Mouse (Mus musculus): ENCODE results near the gene Zfp263.

Gene Zfp263

DNA sequence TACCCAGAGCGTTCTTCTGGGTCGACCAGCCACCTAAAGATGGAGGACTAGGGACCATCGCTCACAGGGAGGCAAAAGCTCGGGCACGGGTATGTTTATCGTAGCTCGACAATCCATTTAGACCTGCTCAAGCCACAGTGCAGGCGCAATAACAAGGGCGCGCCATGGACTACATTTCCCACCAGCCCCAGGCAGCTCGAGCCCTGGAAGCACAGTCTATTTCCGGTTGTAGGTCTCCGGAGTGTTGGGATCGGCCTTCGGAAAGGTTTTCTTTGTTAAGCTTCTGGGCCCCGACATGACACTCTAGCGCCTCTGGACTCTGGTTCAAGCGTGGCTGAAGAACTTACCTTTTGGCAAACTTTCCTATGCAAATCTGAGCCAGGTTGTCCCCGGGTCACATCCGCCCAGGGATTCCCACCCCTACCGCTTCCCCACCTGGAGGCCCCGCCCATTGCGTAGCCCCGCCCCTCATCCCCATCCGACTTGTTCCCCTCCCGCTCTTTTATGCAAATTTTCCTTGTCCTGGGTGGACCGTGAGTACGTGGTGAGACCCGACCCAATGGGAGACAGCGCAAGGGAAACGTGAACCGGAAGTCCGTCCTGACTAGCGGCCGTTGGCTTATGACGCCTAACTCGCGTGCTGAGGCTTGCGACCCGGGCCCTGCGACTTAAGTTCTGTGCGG, at the start of gene Zfp263:
Zfp263 (plus strand) TSS at position 591 of the 683 bp plus-strand sequence.
- DNase-seq (ENCODE audit: low read depth, low spot score), result peak; percentile 99

DNA sequence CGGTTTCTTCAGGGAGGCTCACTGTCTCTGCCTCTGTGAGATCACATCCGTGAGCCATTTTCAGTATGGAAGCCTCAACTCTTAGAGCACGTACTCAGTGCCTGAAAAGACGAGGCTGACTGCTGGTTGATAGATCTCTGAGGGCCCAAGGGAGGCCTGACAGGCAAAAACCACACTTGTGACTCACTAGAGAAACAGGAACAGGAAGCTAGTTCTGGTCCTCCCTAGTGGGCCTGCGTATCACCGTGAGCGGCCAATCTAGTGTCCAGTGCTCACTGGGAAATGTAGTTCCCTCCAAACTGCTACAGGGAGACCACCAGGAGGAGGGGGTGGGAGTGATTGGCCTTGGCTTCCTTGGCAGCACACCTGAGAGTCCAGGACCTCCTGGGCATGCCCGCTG, 44.6 kb upstream of the Zfp263 start:
- no peak for DNase-seq (ENCODE audit: low read depth, low spot score)

DNA sequence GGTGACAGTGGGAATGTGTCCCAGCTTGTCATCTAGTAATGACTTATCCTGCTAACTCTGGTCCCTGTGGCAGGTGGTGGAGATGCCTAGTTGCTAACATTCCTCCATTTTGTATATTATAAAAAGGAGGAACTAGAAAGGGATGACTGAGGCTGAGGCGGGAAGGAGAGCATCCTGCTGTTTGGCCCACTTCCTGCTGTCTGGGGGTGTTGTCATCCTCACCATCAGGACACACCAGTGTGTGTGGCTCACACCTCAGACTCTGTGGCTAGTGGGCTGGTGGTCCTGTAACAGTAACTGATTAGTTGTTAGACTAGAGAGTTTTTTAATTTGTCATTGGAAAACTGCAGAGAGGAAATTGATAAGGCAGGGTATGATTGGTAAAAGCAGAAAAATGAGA, 43.0 kb upstream of the Zfp263 start:
- no peak for DNase-seq (ENCODE audit: low read depth, low spot score)

DNA sequence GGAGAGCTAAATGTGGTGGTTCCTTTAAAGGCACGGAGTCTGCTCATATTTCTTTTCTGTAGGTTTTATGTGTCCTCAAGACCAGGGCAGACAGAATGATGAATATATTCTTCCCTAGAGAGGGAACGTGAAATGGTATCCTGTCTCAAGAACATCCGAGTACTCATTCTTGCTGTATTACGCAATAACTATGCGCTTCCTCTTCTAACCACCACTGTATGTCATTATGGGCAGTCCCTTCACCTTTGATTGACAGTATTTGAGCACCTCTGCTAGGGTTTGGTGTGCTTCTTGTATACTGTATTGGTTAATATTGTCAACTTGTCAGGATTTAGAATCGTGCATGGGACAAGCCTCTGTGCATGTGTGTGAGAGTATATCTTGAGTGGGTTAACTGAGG, 37.2 kb upstream of the Zfp263 start:
- DNase-seq (ENCODE audit: low read depth, low spot score), result no peak

DNA sequence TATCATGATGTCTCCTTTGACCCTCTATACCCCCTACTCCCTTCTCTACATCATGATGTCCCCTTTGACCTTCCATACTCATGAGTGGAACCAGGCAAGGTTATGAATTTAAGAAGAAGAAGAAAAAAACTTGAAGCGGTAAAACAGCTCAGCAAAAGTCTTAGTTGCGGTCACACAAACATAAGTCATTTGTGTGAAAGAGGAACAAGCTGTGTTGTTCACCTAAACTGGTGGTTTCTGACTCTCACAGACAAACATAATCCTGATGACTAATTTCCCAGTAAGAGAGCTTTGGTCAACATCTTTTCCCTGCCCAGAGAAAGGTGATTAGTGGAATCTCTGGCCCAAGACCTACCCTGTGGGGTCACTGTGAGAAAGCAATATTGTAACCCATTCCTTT, 29.2 kb upstream of the Zfp263 start:
- DNase-seq (ENCODE audit: low read depth, low spot score), result no peak

DNA sequence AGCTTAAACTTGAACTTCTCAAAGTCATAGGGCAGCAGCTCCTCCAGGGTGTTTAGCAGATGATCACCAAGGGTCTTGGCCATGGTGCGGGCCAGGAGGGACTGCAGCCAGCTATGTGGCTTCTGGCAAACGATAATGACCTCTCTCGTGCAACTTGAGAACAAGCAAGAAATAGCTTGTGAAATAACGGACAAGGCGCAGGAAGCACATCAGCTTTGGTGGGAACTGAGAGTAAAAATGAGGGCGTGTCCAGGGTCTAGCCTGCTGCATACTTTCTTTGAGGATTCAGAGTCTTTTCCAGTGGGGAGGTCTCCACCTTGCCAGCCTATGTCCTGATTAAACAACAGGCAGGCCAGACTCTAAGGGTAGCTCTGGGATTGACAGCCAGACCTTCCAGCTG, 25.9 kb upstream of the Zfp263 start, which contains the start of gene Mefv:
Mefv (minus strand) TSS at position 118 of the 400 bp plus-strand sequence.
- DNase-seq (ENCODE audit: low read depth, low spot score), result no peak

DNA sequence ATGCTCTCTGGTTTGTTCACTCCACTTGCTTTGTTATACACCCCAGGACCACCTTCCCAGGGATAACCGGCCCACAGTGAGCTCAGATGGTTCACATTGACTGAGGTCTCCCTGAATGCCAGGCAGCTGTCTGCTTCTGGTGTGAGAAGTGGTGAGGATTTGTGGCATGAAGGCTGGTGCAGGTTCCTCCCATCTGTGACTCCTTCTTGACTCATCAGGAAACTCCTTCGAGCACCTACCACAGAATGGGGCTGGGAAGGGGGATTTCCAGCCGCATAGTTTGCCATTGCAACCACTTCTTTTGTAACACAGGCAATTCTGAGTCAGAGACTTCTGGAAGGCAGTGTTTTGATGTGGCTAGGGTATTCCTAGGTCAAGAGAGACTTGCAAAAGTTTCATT, 20.7 kb upstream of the Zfp263 start:
- DNase-seq (ENCODE audit: low read depth, low spot score), result no peak

DNA sequence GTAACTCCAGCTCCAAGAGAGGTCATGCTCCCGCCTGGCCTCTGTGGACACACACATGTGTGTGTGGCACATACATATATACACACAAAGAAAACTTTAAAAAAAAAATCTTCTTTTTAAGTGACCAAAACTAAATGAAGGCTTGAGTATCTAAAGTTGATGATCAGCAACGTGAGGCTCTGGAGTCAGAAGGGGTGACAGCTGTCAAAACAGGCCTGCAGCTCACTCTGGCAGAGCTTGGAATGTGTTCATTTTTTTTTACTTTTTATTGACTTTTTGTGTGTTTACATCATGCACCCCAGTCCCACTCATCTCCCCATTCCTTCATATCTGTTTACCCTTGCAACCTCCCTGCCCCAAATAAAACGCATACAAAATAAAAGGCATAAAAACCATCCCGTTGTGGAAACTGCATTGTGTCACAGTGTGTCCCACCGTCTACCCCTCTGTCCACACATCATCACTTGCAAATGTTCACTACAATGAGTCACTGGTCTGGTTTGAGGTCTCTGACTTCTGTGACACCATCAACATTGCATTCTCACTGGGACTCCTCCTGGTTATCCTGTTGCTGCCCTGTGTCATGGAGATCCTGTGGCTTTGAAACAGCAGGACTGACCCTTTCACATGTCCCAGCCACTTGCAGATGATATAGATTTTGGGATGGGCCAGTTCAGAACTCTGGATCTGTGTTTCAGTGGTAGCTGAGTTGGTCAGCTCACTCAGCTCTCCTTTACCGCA, 15.7 kb upstream of the Zfp263 start:
- no peak for DNase-seq (ENCODE audit: low read depth, low spot score)

DNA sequence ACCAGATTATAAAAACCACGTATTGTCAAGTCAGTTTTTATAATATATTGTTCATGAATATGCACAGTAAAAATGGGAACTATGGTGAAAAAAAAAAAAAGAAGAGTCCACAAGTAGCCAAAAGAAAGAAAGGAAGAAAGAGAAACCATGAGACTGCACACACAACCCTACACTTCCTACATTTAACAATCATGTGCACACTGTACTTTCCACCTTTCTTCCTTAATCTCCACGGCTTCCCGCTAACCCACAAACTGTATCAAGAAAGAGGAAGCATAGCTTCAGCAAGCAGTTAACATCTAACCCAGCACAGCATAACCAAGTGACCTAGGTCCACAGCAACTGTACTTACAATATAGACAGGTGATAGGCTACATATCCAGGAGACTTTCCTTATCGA, 11.3 kb upstream of the Zfp263 start:
- DNase-seq (ENCODE audit: low read depth, low spot score), result no peak

DNA sequence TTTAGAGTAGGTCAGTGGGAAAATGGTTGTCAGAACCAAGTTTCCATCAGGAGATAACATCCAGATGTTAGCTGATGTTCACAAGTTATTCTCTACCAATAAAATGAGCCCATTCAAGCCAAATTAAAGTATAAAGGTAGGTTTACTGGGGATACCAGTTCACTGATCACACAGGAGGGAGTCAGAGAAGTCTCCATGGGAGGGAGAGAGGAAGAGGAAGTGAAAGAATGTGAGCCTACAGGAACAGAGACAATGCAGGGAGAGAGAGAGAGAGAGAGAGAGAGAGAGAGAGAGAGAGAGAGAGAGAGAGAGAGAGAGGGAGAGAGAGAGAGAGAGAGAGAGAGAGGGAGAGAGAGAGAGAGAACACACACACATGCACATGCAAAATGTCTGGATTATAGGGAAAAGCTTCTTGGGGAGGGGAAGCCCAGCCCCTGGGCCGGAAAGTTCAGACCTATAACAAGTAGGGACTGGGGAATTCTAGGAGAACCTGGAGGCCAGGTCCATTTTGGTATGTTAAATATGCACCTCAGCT, 10.6 kb upstream of the Zfp263 start:
- no peak for DNase-seq (ENCODE audit: low read depth, low spot score)

DNA sequence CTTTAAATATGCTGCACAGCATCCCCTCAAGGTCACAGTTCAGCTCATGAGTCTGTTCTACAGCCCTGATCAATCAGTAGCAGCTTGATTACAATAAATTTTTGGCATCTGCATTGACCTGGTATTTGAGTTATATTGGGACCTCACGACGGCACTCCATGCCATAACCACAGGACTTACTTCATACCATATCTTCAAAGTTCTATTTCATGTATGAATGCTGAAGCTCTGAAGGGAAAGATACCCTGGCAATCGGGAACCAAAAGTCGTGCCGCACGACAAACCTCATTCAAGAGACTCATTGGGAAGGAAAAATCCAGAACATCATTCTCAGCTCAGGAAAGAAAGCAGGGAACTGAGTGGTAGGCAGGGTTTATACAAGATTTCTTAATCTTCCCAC, 1.4 kb upstream of the Zfp263 start:
- DNase-seq (ENCODE audit: low read depth, low spot score), result no peak

DNA sequence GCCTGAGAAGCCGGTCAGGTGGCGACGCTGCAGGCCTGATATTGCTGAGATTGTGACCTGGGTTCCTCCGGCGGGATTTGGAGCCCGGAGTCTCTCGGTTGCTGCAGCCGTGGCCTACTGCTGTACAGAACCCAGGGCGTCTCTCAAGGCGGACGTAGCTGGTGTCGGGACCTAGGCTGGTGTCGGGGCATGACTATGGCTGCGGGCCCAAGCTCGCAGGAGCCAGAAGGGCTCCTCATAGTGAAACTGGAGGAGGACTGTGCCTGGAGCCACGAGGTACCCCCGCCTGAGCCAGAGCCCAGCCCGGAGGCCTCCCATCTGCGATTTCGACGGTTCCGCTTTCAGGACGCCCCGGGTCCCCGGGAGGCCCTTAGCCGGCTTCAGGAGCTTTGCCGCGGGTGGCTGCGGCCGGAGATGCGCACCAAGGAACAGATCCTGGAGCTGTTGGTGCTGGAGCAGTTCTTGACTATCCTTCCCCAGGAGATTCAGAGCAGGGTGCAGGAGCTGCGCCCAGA, 350 bp downstream of the Zfp263 start:
- DNase-seq (ENCODE audit: low read depth, low spot score), result no peak

DNA sequence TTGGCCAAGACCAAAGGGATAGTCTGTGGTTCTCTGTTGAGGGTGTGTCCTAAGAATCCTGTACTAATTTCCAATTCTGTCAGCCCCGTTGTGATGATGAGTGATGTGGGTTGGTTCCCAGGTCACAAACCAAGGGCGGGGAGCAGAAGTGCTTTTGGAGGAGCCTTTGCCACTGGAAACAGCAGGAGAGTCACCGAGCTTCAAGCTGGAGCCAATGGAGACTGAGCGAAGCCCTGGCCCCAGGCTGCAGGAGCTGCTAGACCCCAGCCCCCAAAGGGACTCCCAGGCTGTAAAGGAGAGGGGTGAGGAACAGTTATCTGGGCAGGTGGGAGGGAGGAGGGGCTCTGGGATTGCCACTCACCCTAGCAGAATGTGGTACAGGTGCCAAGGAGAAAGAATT, 1.8 kb downstream of the Zfp263 start:
- no peak for DNase-seq (ENCODE audit: low read depth, low spot score)

DNA sequence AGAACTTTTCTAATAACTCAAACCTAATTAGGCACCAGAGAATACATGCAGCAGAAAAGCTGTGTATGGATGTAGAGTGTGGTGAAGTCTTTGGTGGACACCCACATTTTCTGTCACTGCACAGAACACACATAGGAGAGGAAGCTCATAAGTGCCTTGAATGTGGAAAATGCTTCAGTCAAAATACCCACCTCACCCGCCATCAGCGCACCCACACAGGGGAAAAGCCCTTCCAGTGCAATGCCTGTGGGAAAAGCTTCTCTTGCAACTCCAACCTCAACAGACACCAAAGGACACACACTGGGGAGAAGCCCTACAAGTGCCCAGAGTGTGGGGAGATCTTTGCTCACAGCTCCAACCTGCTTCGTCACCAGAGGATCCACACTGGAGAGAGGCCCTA, 5.1 kb downstream of the Zfp263 start:
- DNase-seq (ENCODE audit: low read depth, low spot score), result no peak

DNA sequence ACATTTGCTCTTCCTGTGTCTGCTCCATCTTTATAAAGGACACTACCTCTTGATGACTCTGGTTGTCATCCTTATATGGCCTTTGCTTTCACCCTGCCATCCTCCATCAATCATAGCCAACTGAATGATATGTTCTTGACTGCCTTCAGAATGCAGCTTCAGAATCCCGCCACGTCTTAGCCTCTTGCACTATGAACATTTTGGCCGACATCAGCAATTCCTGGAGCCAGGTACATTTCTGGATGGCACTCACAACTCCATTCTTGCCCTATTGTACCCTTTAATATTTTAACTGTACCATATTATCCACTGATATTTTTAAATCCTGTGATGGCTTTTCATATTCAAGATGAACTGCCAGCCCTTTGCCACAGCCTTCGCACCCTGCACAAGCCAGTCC, 27.7 kb downstream of the Zfp263 start:
- DNase-seq (ENCODE audit: low read depth, low spot score), result no peak

DNA sequence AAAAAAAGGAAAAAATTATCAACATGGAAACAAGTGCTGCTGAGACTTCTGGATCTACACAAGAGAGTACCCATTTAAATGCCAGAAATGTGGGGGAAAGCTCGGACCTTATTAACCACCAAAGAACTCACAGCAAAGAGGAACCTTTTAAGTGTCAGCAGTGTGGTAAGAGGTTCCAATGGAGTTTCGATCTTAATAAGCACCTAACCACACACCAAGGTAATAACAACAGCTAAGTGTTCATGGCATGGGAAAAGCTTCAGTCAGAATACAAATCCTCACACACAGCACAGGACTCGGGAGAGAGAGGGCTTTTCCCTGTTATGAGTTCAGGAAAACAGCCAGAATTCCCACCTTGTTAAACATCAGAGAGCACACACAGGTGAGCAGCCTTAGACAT, 32.5 kb downstream of the Zfp263 start:
- DNase-seq (ENCODE audit: low read depth, low spot score), result no peak

DNA sequence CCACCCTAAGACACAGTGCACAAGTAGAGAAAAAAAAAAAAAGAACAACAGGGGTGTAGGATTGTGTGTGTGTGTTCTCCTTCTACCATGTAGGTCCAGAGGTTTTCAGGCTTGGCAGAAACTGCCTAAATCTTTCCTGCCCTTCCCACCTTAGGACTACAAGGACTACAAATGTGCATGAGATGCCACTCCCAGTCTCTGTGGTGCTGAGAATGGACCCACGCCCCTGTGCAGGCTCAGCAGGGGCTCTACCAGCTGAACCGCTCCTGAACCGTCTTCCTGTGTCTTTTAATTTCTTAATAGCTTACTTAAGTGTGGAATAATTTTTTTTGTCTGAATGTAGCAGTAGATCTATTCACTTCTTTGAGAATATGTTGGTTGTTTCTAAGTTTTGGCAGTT, 34.1 kb downstream of the Zfp263 start:
- DNase-seq (ENCODE audit: low read depth, low spot score), result no peak

DNA sequence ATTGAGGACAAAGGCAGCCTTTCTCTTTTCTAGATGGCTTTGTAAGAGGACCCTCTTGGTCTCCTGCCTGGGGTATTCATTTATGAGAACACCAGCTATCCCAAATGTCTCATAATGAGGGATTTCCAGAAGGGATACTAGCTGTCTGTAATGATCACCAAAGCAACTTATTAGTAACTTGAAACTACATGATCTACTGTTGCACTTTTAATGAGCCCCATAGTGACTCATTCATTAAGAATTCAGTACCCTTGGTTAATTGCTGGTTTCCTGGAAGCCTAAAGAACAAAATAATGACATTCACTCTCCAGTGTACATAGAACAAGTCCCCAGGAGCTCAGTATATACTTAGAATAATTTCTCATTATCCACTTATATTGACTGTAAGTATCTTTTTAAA, 37.3 kb downstream of the Zfp263 start:
- no peak for DNase-seq (ENCODE audit: low read depth, low spot score)

DNA sequence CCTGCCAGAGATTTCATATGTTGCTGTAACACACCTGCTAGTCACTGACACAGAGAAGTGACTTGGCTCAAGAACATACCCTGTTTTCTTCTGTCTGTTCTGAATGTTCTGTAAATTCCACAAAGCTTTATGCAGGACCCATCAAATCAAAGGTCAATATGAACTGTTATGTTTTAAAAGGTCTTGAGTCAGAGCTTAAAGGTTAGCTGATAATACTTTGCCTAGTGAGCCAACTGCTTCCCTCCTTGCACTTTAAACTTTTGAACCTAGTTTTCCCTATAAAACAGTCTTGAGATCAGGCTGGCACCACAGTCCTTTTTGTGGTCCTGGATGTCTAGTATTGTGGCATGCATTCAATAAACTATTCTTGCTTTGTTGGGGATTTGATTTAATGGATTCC, 44.5 kb downstream of the Zfp263 start:
- DNase-seq (ENCODE audit: low read depth, low spot score), result no peak

All from telencephalon, adult 2 months (tissue).